24 mouse cellular contexts compared by ENCODE assay signal in genomic region chr14:33078596-33078995, GRCm38 (mm10).
DNase-seq lines count a peak whose midpoint lies in the region; ATAC-seq and TF ChIP-seq lines count a peak whose summit lies in the region.
"Had no signal": no experiment of that assay in that cellular context is flagged by ENCODE, and none has a peak within 500 bp of the region (broad histone marks: within the 10 kb centered on the region; RNA-seq: fewer than 3 reads in every experiment).

No protein-coding gene starts in this region.

- TF ChIP-seq CTCF in liver, adult 2 months (IDR thresholded peaks at IDR 0.05; ENCODE audit: low read depth, low read length) = no peak
- TF ChIP-seq CTCF in liver, postnatal 0 days (IDR thresholded peaks at IDR 0.05; ENCODE audit: low read depth) = no peak

- H3K36me3 ChIP-seq in kidney, embryonic 16.5 days (ENCODE audit: insufficient read depth, low read length) = no peaks in the 10 kb centered on the region
- H3K36me3 ChIP-seq in liver, adult 2 months (ENCODE audit: control insufficient read depth, insufficient read depth, low read length) = no peaks in the 10 kb centered on the region
- H3K36me3 ChIP-seq in liver, postnatal 0 days (replicated peaks; ENCODE audit: insufficient read depth, low read length) = peaks cover 2% of the 10 kb centered on the region; the same call in 1 of the 2 replicates
- H3K36me3 ChIP-seq: embryonic facial prominence, embryonic 12.5 days; embryonic facial prominence, embryonic 15.5 days; hindbrain, embryonic 10.5 days; hindbrain, embryonic 13.5 days had no signal

- TF ChIP-seq EP300 in liver, postnatal 0 days (IDR thresholded peaks at IDR 0.05; ENCODE audit: low read depth) = no peak

- H3K9me3 ChIP-seq in kidney, embryonic 16.5 days (ENCODE audit: low read length) = no peaks in the 10 kb centered on the region
- no peaks in the 10 kb centered on the region for H3K9me3 ChIP-seq in liver, postnatal 0 days (ENCODE audit: low read length)
- H3K9me3 ChIP-seq: embryonic facial prominence, embryonic 12.5 days; embryonic facial prominence, embryonic 15.5 days; hindbrain, embryonic 10.5 days; hindbrain, embryonic 13.5 days had no signal

- H3K9ac ChIP-seq in kidney, embryonic 16.5 days (replicated peaks; ENCODE audit: low read length) = no peak overlapping the region
- no peak overlapping the region for H3K9ac ChIP-seq in liver, adult 2 months (ENCODE audit: low read depth, low read length)
- no peak overlapping the region for H3K9ac ChIP-seq in liver, postnatal 0 days (replicated peaks)
- H3K9ac ChIP-seq: embryonic facial prominence, embryonic 12.5 days; embryonic facial prominence, embryonic 15.5 days; forebrain, postnatal 0 days; hindbrain, embryonic 13.5 days had no signal

- DNase-seq in kidney, adult 11 months = peak; percentile 16
- DNase-seq in kidney, postnatal 10 days = no peak
- DNase-seq in kidney, adult 8-10 months = peak; percentile 14 to 52
- peak; percentile 72 for DNase-seq in liver, adult 2 months (ENCODE audit: extremely low read depth, low read depth, low spot score)
- no peak for DNase-seq in liver, postnatal 0 days
- DNase-seq: adrenal gland, adult 2 months; adrenal gland, postnatal 14 days; cerebellum, adult 11 months; cerebellum, adult 2 months; cerebellum, adult 9-11 months; cerebellum, postnatal 25 days; forebrain, postnatal 0 days; gastrocnemius, postnatal 10 days; gastrocnemius, postnatal 36 days; heart, postnatal 36 days had no signal

- H3K4me2 ChIP-seq in kidney, embryonic 16.5 days (replicated peaks; ENCODE audit: low read depth, low read length) = no peak overlapping the region
- H3K4me2 ChIP-seq in liver, postnatal 0 days (ENCODE audit: low read depth, low read length) = no peak overlapping the region
- H3K4me2 ChIP-seq: embryonic facial prominence, embryonic 12.5 days; embryonic facial prominence, embryonic 15.5 days; heart, embryonic 11.5 days; hindbrain, embryonic 13.5 days had no signal

- H3K4me3 ChIP-seq in kidney, embryonic 16.5 days (ENCODE audit: low read length) = no peak overlapping the region
- H3K4me3 ChIP-seq in liver, adult 2 months (ENCODE audit: insufficient read depth, low read depth, low read length) = no peak overlapping the region
- no peak overlapping the region for H3K4me3 ChIP-seq in liver, postnatal 0 days (ENCODE audit: low read depth, low read length)
- H3K4me3 ChIP-seq: embryonic facial prominence, embryonic 12.5 days; embryonic facial prominence, embryonic 15.5 days; hindbrain, embryonic 10.5 days; hindbrain, embryonic 13.5 days had no signal

- no peak for ATAC-seq in kidney, embryonic 16.5 days (ENCODE audit: low FRiP score, low TSS enrichment)
- ATAC-seq in liver, postnatal 0 days = no peak
- ATAC-seq: CD4-positive, CD25-positive, alpha-beta regulatory T cell, adult 4 months; forebrain, embryonic 14.5 days; forebrain, postnatal 0 days; hindbrain, embryonic 16.5 days had no signal

- no peak for TF ChIP-seq POLR2A in liver, adult 2 months (IDR thresholded peaks at IDR 0.05; ENCODE audit: extremely low read depth, insufficient read depth, low read length)

- no peak overlapping the region for H3K27ac ChIP-seq in kidney, embryonic 16.5 days (ENCODE audit: low read length)
- no peak overlapping the region for H3K27ac ChIP-seq in liver, adult 2 months (replicated peaks; ENCODE audit: insufficient read depth, low read depth, low read length)
- no peak overlapping the region for H3K27ac ChIP-seq in liver, postnatal 0 days (ENCODE audit: low read depth)
- H3K27ac ChIP-seq: embryonic facial prominence, embryonic 12.5 days; embryonic facial prominence, embryonic 15.5 days; hindbrain, embryonic 10.5 days; hindbrain, embryonic 13.5 days had no signal

- H3K79me2 ChIP-seq in liver, adult 2 months (ENCODE audit: control insufficient read depth, insufficient read depth, low read length) = no peaks in the 10 kb centered on the region

- H3K27me3 ChIP-seq in kidney, embryonic 16.5 days (ENCODE audit: insufficient read depth, low read length) = no peaks in the 10 kb centered on the region; the same call in 1 of the 2 replicates
- H3K27me3 ChIP-seq in liver, adult 2 months (ENCODE audit: control insufficient read depth, insufficient read depth, low read length) = no peaks in the 10 kb centered on the region
- H3K27me3 ChIP-seq in liver, postnatal 0 days (ENCODE audit: insufficient read depth, low read length) = no peaks in the 10 kb centered on the region
- H3K27me3 ChIP-seq: embryonic facial prominence, embryonic 12.5 days had no signal

- no peaks in the 10 kb centered on the region; the same call in 1 of the 2 replicates for H3K4me1 ChIP-seq in kidney, embryonic 16.5 days (ENCODE audit: insufficient read depth, low read length)
- H3K4me1 ChIP-seq in liver, adult 2 months (ENCODE audit: control insufficient read depth, insufficient read depth, low read length) = peaks cover 8% of the 10 kb centered on the region; the same call in 1 of the 2 replicates
- H3K4me1 ChIP-seq in liver, postnatal 0 days (ENCODE audit: insufficient read depth) = no peaks in the 10 kb centered on the region
- H3K4me1 ChIP-seq: embryonic facial prominence, embryonic 12.5 days; embryonic facial prominence, embryonic 15.5 days; hindbrain, embryonic 10.5 days had no signal

- WGBS in kidney, embryonic 16.5 days = 84% methylated on average over 6 of the region's 6 CpGs
- WGBS in liver, adult 2 months = 72% methylated on average over 6 of the region's 6 CpGs
- 75% methylated on average over 6 of the region's 6 CpGs for WGBS in liver, postnatal 0 days (ENCODE audit: insufficient replicate concordance)

Comparison
In these comparisons a context has a peak if more than half of its experiments do, and no peak if none do; other contexts are left out.
1. DNase-seq: peak in kidney, adult 11 months (single experiment), kidney, adult 8-10 months (2 of 2) and liver, adult 2 months (single experiment); none in kidney, postnatal 10 days (single experiment) and liver, postnatal 0 days (single experiment).